Mouse (Mus musculus) myocyte (in vitro differentiated cells): ENCODE results near the gene Armc2. TPM values are rescaled to one million over a fixed set of nuclear protein-coding genes. Genes with fewer than 3 reads are reported as not detected.

ENCODE experiments used
- H3K27me3 ChIP-seq: one replicate; pipeline ENCODE4 v1.6.1; 2011; ENCODE audit not compliant: control insufficient read depth, insufficient read depth, insufficient read length
- H3K36me3 ChIP-seq: one replicate; pipeline ENCODE4 v1.6.1; 2011; ENCODE audit not compliant: control insufficient read depth, insufficient read depth
- H3K4me2 ChIP-seq: one replicate; pipeline ENCODE4 v1.6.1; 2011; ENCODE audit warnings: low read depth, control low read depth
- H3K4me3 ChIP-seq: one replicate; pipeline ENCODE4 v1.5.1; 2011; ENCODE audit warnings: mild to moderate bottlenecking, control low read depth, moderate library complexity
- H3K79me2 ChIP-seq: one replicate; pipeline ENCODE4 v1.6.1; 2011; ENCODE audit not compliant: control insufficient read depth, insufficient read depth
- H3ac ChIP-seq: one replicate; pipeline ENCODE4 v1.6.1; 2011; ENCODE audit not compliant: control insufficient read depth, insufficient read length
- CEBPB ChIP-seq: IDR thresholded peaks from 2 replicates; pipeline ENCODE4 v1.6.1; 2011; ENCODE audit warnings: mild to moderate bottlenecking, moderate library complexity; ENCODE audit not compliant: poor library complexity, insufficient read depth, severe bottlenecking
- E2F4 ChIP-seq: IDR thresholded peaks from one replicate; pipeline ENCODE4 v1.6.1; 2011; ENCODE audit warnings: mild to moderate bottlenecking, control low read depth, moderate library complexity; ENCODE audit not compliant: insufficient read depth
- MAX ChIP-seq: IDR thresholded peaks from one replicate; pipeline ENCODE4 v1.6.1; 2011; ENCODE audit warnings: low read depth, mild to moderate bottlenecking, control low read depth
- MYOD1 ChIP-seq, 3 experiments: IDR thresholded peaks; one replicate each; pipeline ENCODE4 v1.6.1; 2011; ENCODE audit warnings: control low read depth in 2 of 3, low read depth in 2 of 3, mild to moderate bottlenecking in 2 of 3, moderate library complexity in 1 of 3; ENCODE audit not compliant: insufficient read length in 2 of 3, control insufficient read depth in 1 of 3
- MYOG ChIP-seq, 3 experiments: IDR thresholded peaks; one replicate each; pipeline ENCODE4 v1.6.1; 2011; ENCODE audit warnings: control low read depth in 2 of 3, low read depth in 2 of 3, mild to moderate bottlenecking in 2 of 3; ENCODE audit not compliant: insufficient read length in 2 of 3, control insufficient read depth in 1 of 3, insufficient read depth in 1 of 3
- POLR2A ChIP-seq: IDR thresholded peaks from one replicate; pipeline ENCODE4 v1.6.1; 2011; ENCODE audit warnings: low read depth, mild to moderate bottlenecking, control low read depth, moderate library complexity; ENCODE audit not compliant: insufficient read length
- POLR2AphosphoS2 ChIP-seq: IDR thresholded peaks from one replicate; pipeline ENCODE4 v1.6.1; 2011; ENCODE audit warnings: low read depth, control low read depth; ENCODE audit not compliant: insufficient read length
- REST ChIP-seq: IDR thresholded peaks from one replicate; pipeline ENCODE4 v1.6.1; 2011; ENCODE audit warnings: mild to moderate bottlenecking, control low read depth, moderate library complexity; ENCODE audit not compliant: insufficient read depth, insufficient read length
- SRF ChIP-seq: IDR thresholded peaks from one replicate; pipeline ENCODE4 v1.6.1; 2011; ENCODE audit warnings: low read depth; ENCODE audit not compliant: control insufficient read depth, insufficient read length
- TCF12 ChIP-seq: IDR thresholded peaks from one replicate; pipeline ENCODE4 v1.6.1; 2011; ENCODE audit warnings: mild to moderate bottlenecking, control low read depth; ENCODE audit not compliant: poor library complexity, insufficient read depth, severe bottlenecking
- TCF3 ChIP-seq: IDR thresholded peaks from one replicate; pipeline ENCODE4 v1.6.1; 2011; ENCODE audit warnings: low read depth, control low read depth; ENCODE audit not compliant: insufficient read length
- USF1 ChIP-seq: IDR thresholded peaks from one replicate; pipeline ENCODE4 v1.6.1; 2011; ENCODE audit warnings: low read depth, mild to moderate bottlenecking, control low read depth, moderate library complexity
- polyA plus RNA-seq: library from polyadenylated mRNA; unstranded; fragments of >200 nt; fragmentation: generic; extraction: Trizol; gene quantifications from one replicate; pipeline ENCODE4 v1.2.1, GENCODE M21; 2012; ENCODE audit warnings: missing spikeins

Armc2 gene
- polyA plus RNA-seq, 1 experiment: 0.31 TPM

- H3K27me3 ChIP-seq: no peaks in the 10 kb centered on the region
- no peaks in the 10 kb centered on the region for H3K79me2 ChIP-seq
- no peak overlapping the region for H3K4me3 ChIP-seq
- no peak overlapping the region for H3ac ChIP-seq
- no peaks in the 10 kb centered on the region for H3K36me3 ChIP-seq
- TF ChIP-seq USF1 (no peak), TCF3 (no peak), TCF12 (no peak), REST (no peak), MAX (no peak), MYOG (IDR thresholded peaks at IDR 0.05; ENCODE audit: control insufficient read depth in 1 of 3, insufficient read depth in 1 of 3, insufficient read length in 2 of 3, low read depth in 2 of 3) (no peak), SRF (no peak), CEBPB (no peak), E2F4 (no peak), POLR2A (no peak), MYOD1 (IDR thresholded peaks at IDR 0.05; ENCODE audit: control insufficient read depth in 1 of 3, insufficient read length in 2 of 3, low read depth in 2 of 3) (no peak), POLR2AphosphoS2 (no peak)
- no peak overlapping the region for H3K4me2 ChIP-seq
Measured at GRCm38 (mm10) chr10:41880777-41881176, 137.5 kb downstream of the Armc2 start.

DNA sequence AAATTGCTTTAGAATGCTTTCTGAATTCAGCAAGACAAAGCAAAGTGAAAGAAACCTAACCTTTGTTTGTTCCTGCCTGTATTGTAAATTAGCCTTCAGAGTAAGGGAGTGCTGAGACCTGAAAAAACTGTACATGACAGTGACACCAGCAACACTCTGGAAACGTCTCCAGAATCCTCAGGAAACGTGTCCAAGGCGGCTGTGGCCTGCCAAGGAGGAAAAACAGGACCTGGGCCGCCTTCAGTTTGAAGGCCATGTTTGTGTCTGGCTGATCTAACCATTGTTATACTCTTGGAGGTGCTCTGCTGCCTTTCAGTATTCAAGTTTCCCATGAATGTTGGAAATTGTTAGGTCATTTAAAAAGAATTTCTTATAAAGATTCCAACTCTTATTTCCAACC is 138.0 kb downstream of the Armc2 start:
- H3ac ChIP-seq: no peak overlapping the region
- TF ChIP-seq MAX (no peak), TCF3 (no peak), POLR2A (no peak), MYOD1 (IDR thresholded peaks at IDR 0.05; ENCODE audit: control insufficient read depth in 1 of 3, insufficient read length in 2 of 3, low read depth in 2 of 3) (no peak), USF1 (no peak), MYOG (IDR thresholded peaks at IDR 0.05; ENCODE audit: control insufficient read depth in 1 of 3, insufficient read depth in 1 of 3, insufficient read length in 2 of 3, low read depth in 2 of 3) (no peak), REST (no peak), CEBPB (no peak), SRF (no peak), TCF12 (no peak), POLR2AphosphoS2 (no peak), E2F4 (no peak)
- no peak overlapping the region for H3K4me2 ChIP-seq
- no peaks in the 10 kb centered on the region for H3K27me3 ChIP-seq
- H3K79me2 ChIP-seq: no peaks in the 10 kb centered on the region
- no peak overlapping the region for H3K4me3 ChIP-seq
- H3K36me3 ChIP-seq: no peaks in the 10 kb centered on the region

DNA sequence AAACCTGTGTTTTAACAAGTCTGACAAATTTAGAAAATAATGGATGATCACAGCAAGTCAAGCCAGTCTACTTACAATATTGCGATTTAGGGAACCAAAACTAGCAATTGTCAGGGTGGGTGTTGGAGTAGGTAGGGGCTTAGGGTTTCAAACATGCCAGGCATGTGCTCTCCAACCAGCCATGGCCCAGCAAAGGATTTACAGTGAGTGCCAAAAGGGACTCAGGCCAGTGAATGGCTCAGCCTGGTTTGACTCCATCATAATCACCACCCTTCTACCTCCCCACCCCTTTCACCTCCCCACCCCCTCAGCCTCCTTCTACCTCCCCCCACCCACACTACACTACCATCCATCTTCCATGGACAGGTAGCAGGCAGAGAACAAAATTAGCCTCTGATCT is 138.6 kb downstream of the Armc2 start:
- no peak overlapping the region for H3ac ChIP-seq
- H3K79me2 ChIP-seq: no peaks in the 10 kb centered on the region
- H3K4me2 ChIP-seq: no peak overlapping the region
- no peaks in the 10 kb centered on the region for H3K27me3 ChIP-seq
- H3K4me3 ChIP-seq: no peak overlapping the region
- TF ChIP-seq CEBPB (no peak), MAX (no peak), POLR2AphosphoS2 (no peak), SRF (no peak), USF1 (no peak), TCF12 (no peak), TCF3 (no peak), MYOD1 (IDR thresholded peaks at IDR 0.05; ENCODE audit: control insufficient read depth in 1 of 3, insufficient read length in 2 of 3, low read depth in 2 of 3) (no peak), REST (no peak), POLR2A (no peak), MYOG (IDR thresholded peaks at IDR 0.05; ENCODE audit: control insufficient read depth in 1 of 3, insufficient read depth in 1 of 3, insufficient read length in 2 of 3, low read depth in 2 of 3) (no peak)
- no peaks in the 10 kb centered on the region for H3K36me3 ChIP-seq

- H3K36me3 ChIP-seq: no peaks in the 10 kb centered on the region
- no peak overlapping the region for H3ac ChIP-seq
- no peaks in the 10 kb centered on the region for H3K27me3 ChIP-seq
- no peak overlapping the region for H3K4me3 ChIP-seq
- no peak for TF ChIP-seq TCF12
- no peak for TF ChIP-seq MYOD1 (IDR thresholded peaks at IDR 0.05; ENCODE audit: control insufficient read depth in 1 of 3, insufficient read length in 2 of 3, low read depth in 2 of 3)
- no peak for TF ChIP-seq MAX
- TF ChIP-seq POLR2AphosphoS2: no peak
- TF ChIP-seq POLR2A: no peak
- TF ChIP-seq E2F4: no peak
- TF ChIP-seq USF1: no peak
- TF ChIP-seq REST: no peak
- no peak for TF ChIP-seq TCF3
- TF ChIP-seq CEBPB: no peak
- no peak for TF ChIP-seq MYOG (IDR thresholded peaks at IDR 0.05; ENCODE audit: control insufficient read depth in 1 of 3, insufficient read depth in 1 of 3, insufficient read length in 2 of 3, low read depth in 2 of 3)
- no peak for TF ChIP-seq SRF
- no peaks in the 10 kb centered on the region for H3K79me2 ChIP-seq
- no peak overlapping the region for H3K4me2 ChIP-seq
Measured at GRCm38 (mm10) chr10:41878344-41878743, 139.9 kb downstream of the Armc2 start.

GRCm38 (mm10) chr10:41875624-41876023 is 142.6 kb downstream of the Armc2 start:
- H3K27me3 ChIP-seq: no peaks in the 10 kb centered on the region
- H3K79me2 ChIP-seq: no peaks in the 10 kb centered on the region
- H3ac ChIP-seq: no peak overlapping the region
- H3K36me3 ChIP-seq: no peaks in the 10 kb centered on the region
- H3K4me3 ChIP-seq: no peak overlapping the region
- TF ChIP-seq REST: no peak
- no peak for TF ChIP-seq POLR2A
- no peak overlapping the region for H3K4me2 ChIP-seq
